12 mouse cellular contexts compared by ENCODE assay signal in genomic region chr1:160306866-160307616, GRCm38 (mm10).
A peak's percentile ranks its signal among the peaks of the same experiment; 100 is the strongest.
DNase-seq lines count a peak whose midpoint lies in the region; ATAC-seq and TF ChIP-seq lines count a peak whose summit lies in the region.
"Had no signal": no experiment of that assay in that cellular context is flagged by ENCODE, and none has a peak within 500 bp of the region (broad histone marks: within the 10 kb centered on the region; RNA-seq: fewer than 3 reads in every experiment).

No protein-coding gene starts in this region.

- WGBS in heart, embryonic 13.5 days, result 52% methylated on average over 10 of the region's 10 CpGs
- 29% methylated on average over 10 of the region's 10 CpGs for WGBS in lung, embryonic 16.5 days
- 34% methylated on average over 10 of the region's 10 CpGs for WGBS in stomach, postnatal 0 days
- WGBS in embryonic facial prominence, embryonic 10.5 days, result 66% methylated on average over 10 of the region's 10 CpGs

- intact Hi-C loops in heart, postnatal 25 days (cut with DNase I), result no loop called here

- ATAC-seq in heart, embryonic 13.5 days (ENCODE audit: extremely low read depth, insufficient number of reproducible peaks, low FRiP score, low TSS enrichment), result no peak
- ATAC-seq in lung, embryonic 16.5 days (ENCODE audit: low read depth), result peak; percentile 44
- peak; percentile 49 for ATAC-seq in stomach, postnatal 0 days (ENCODE audit: low FRiP score, low TSS enrichment)

- no peak for DNase-seq in heart, postnatal 25 days (ENCODE audit: low spot score)
- DNase-seq in stomach, postnatal 0 days (ENCODE audit: low spot score), result peak; percentile 39
- DNase-seq in urinary bladder, postnatal 25 days (ENCODE audit: low spot score), result no peak
- DNase-seq in embryonic facial prominence, embryonic 10.5 days (ENCODE audit: low spot score), result no peak
- DNase-seq in embryo, embryonic 11 days, result no peak
- DNase-seq: adrenal gland, adult 2 months; retina, postnatal 1 day had no signal

- H3K36me3 ChIP-seq in heart, embryonic 13.5 days, result no peaks in the 10 kb centered on the region
- H3K36me3 ChIP-seq in erythroblast, embryonic 14.5 days (ENCODE audit: control insufficient read depth), result no peaks in the 10 kb centered on the region
- no peaks in the 10 kb centered on the region for H3K36me3 ChIP-seq in lung, embryonic 16.5 days (ENCODE audit: control insufficient read depth, insufficient read depth, low read length)
- H3K36me3 ChIP-seq in stomach, postnatal 0 days (ENCODE audit: control insufficient read depth, insufficient read depth, low read length), result no peaks in the 10 kb centered on the region
- H3K36me3 ChIP-seq in embryonic facial prominence, embryonic 10.5 days (replicated peaks), result no peaks in the 10 kb centered on the region
- H3K36me3 ChIP-seq: hindbrain, embryonic 10.5 days had no signal

- no peak overlapping the region for H3K4me3 ChIP-seq in heart, embryonic 13.5 days
- H3K4me3 ChIP-seq in erythroblast, embryonic 14.5 days (replicated peaks), result peak overlapping the region; percentile 41
- peak overlapping the region; percentile 29 for H3K4me3 ChIP-seq in lung, embryonic 16.5 days (ENCODE audit: low read length)
- peak overlapping the region; percentile 25 for H3K4me3 ChIP-seq in stomach, postnatal 0 days (ENCODE audit: low read depth, low read length)
- no peak overlapping the region for H3K4me3 ChIP-seq in embryonic facial prominence, embryonic 10.5 days
- H3K4me3 ChIP-seq: hindbrain, embryonic 10.5 days; layer of hippocampus, adult 2 months had no signal

- 0 out of 2 replicates have a peak overlapping the region, but pooled peaks have one; percentile 28 for H3K27ac ChIP-seq in heart, embryonic 13.5 days (replicated peaks)
- peak overlapping the region; percentile 77 for H3K27ac ChIP-seq in lung, embryonic 16.5 days (ENCODE audit: low read length)
- H3K27ac ChIP-seq in stomach, postnatal 0 days (replicated peaks), result peak overlapping the region; percentile 75
- H3K27ac ChIP-seq in embryonic facial prominence, embryonic 10.5 days (replicated peaks), result no peak overlapping the region
- H3K27ac ChIP-seq: hindbrain, embryonic 10.5 days; layer of hippocampus, adult 2 months had no signal

- no peaks in the 10 kb centered on the region for H3K9me3 ChIP-seq in heart, embryonic 13.5 days
- no peaks in the 10 kb centered on the region for H3K9me3 ChIP-seq in erythroblast, embryonic 14.5 days (ENCODE audit: control insufficient read depth, low read length)
- no peaks in the 10 kb centered on the region for H3K9me3 ChIP-seq in lung, embryonic 16.5 days (ENCODE audit: control insufficient read depth, low read length)
- no peaks in the 10 kb centered on the region for H3K9me3 ChIP-seq in stomach, postnatal 0 days (ENCODE audit: control insufficient read depth, low read length)
- H3K9me3 ChIP-seq in embryonic facial prominence, embryonic 10.5 days, result no peaks in the 10 kb centered on the region
- H3K9me3 ChIP-seq: hindbrain, embryonic 10.5 days had no signal

- peaks cover 37% of the 10 kb centered on the region for H3K4me1 ChIP-seq in heart, embryonic 13.5 days
- H3K4me1 ChIP-seq in erythroblast, embryonic 14.5 days (ENCODE audit: control insufficient read depth), result peaks cover 66% of the 10 kb centered on the region
- H3K4me1 ChIP-seq in lung, embryonic 16.5 days (replicated peaks; ENCODE audit: control insufficient read depth, insufficient read depth, low read length), result peaks cover 14% of the 10 kb centered on the region
- no peaks in the 10 kb centered on the region for H3K4me1 ChIP-seq in stomach, postnatal 0 days (replicated peaks; ENCODE audit: control insufficient read depth, insufficient read depth)
- peaks cover 9% of the 10 kb centered on the region for H3K4me1 ChIP-seq in embryonic facial prominence, embryonic 10.5 days

- no peaks in the 10 kb centered on the region for H3K27me3 ChIP-seq in heart, embryonic 13.5 days (replicated peaks)
- no peaks in the 10 kb centered on the region for H3K27me3 ChIP-seq in erythroblast, embryonic 14.5 days (ENCODE audit: control insufficient read depth)
- no peaks in the 10 kb centered on the region for H3K27me3 ChIP-seq in lung, embryonic 16.5 days (ENCODE audit: control insufficient read depth, insufficient read depth, low read depth, low read length)
- no peaks in the 10 kb centered on the region for H3K27me3 ChIP-seq in stomach, postnatal 0 days (ENCODE audit: control insufficient read depth, insufficient read depth, low read length)
- no peaks in the 10 kb centered on the region for H3K27me3 ChIP-seq in embryonic facial prominence, embryonic 10.5 days (replicated peaks; ENCODE audit: low read depth, poor library complexity, severe bottlenecking)

- H3K4me2 ChIP-seq in heart, embryonic 13.5 days, result no peak overlapping the region
- peak overlapping the region; percentile 41 for H3K4me2 ChIP-seq in lung, embryonic 16.5 days (ENCODE audit: low read depth, low read length)
- peak overlapping the region; percentile 41 for H3K4me2 ChIP-seq in stomach, postnatal 0 days (replicated peaks; ENCODE audit: low read depth)

- TF ChIP-seq EP300 in stomach, postnatal 0 days (optimal IDR thresholded peaks at IDR 0.05), result no peak

- TF ChIP-seq CTCF in stomach, postnatal 0 days (IDR thresholded peaks at IDR 0.05; ENCODE audit: low read depth), result no peak

- H3K9ac ChIP-seq in heart, embryonic 13.5 days, result no peak overlapping the region
- peak overlapping the region; percentile 24 for H3K9ac ChIP-seq in lung, embryonic 16.5 days (ENCODE audit: low read length)
- no peak overlapping the region for H3K9ac ChIP-seq in stomach, postnatal 0 days (ENCODE audit: low read length)

Comparison
In these comparisons a context has a peak if more than half of its experiments do, and no peak if none do; other contexts are left out.
1. H3K4me3 ChIP-seq: peak in erythroblast, embryonic 14.5 days (single experiment), lung, embryonic 16.5 days (single experiment) and stomach, postnatal 0 days (single experiment); none in heart, embryonic 13.5 days (single experiment) and embryonic facial prominence, embryonic 10.5 days (single experiment).